Mouse (Mus musculus): ENCODE results near the gene Zdhhc12.

DNA sequence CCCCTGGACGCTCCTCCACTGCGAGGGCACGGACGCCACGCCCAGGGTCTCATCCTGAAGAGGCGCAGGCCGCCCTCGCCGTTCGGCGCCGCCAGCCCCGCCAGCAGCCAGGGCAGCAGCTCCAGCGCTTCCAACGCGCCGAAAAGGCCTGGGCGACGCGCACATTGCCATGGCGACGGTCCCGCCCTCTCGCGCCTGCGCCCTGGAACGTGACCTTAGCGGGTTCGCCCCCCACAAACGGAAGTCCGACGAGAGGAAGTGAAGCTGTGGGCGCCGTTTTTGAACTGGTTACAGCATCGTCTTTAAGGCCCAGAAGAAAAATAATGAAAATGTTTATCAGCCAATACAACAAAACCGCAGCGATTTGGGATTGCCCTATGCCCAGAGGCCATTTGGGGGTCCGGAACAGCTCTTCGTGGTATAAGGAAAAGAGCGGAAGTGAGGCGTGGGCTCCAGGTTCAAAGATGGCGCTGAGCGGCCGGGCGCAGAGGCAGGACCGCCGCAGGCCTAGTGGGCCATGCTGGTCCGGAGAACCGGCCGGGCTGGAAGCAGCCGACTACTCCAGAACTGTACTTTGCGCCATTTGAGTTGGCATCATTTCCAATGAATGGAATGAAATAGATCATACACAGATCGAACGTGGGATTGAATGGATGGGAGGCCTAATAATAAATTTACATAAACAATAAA, 44.6 kb downstream of the Zdhhc12 start, which contains the start of gene Wdr34:
- no peak for TF ChIP-seq CTCF (IDR thresholded peaks at IDR 0.05; ENCODE audit: control insufficient read depth, insufficient read depth, insufficient read length)
- TF ChIP-seq MAX (IDR thresholded peaks at IDR 0.05) = peak; percentile 48
